Mouse (Mus musculus): ENCODE measurements around the gene Wnt8b. TPM values are rescaled to one million over a fixed set of nuclear protein-coding genes. Genes with fewer than 3 reads are reported as not detected.
A peak's percentile ranks its signal among the peaks of the same experiment; 100 is the strongest.

The Wnt8b gene
- polyA plus RNA-seq, 1 experiment from 2014 or later: 0.45 TPM

GRCm38 (mm10) chr19:44475268-44475667 lies 18.0 kb upstream of the Wnt8b start:
- H3K4me1 ChIP-seq: no peaks in the 10 kb centered on the region
- H3K36me3 ChIP-seq: no peaks in the 10 kb centered on the region
- no peak overlapping the region for H3K4me3 ChIP-seq
- no peak overlapping the region for H3K27ac ChIP-seq
- H3K9me3 ChIP-seq: no peaks in the 10 kb centered on the region
- H3K27me3 ChIP-seq: 0 out of 2 replicates have a peak, but pooled peaks cover 6% of the 10 kb centered on the region
- 88% methylated on average over 6 of the region's 6 CpGs for WGBS
- H3K9ac ChIP-seq: no peak overlapping the region
- H3K4me2 ChIP-seq (replicated peaks): no peak overlapping the region
- no peak for ATAC-seq (ENCODE audit: insufficient number of reproducible peaks, insufficient read depth, low FRiP score, low TSS enrichment)

GRCm38 (mm10) chr19:44476541-44476940 lies 16.7 kb upstream of the Wnt8b start:
- ATAC-seq (ENCODE audit: insufficient number of reproducible peaks, insufficient read depth, low FRiP score, low TSS enrichment): no peak

GRCm38 (mm10) chr19:44487266-44487665 lies 6.0 kb upstream of the Wnt8b start:
- H3K4me1 ChIP-seq: no peaks in the 10 kb centered on the region
- H3K27ac ChIP-seq: no peak overlapping the region
- H3K9me3 ChIP-seq: no peaks in the 10 kb centered on the region
- 10% methylated on average over 8 of the region's 8 CpGs for WGBS
- ATAC-seq (ENCODE audit: insufficient number of reproducible peaks, insufficient read depth, low FRiP score, low TSS enrichment): no peak
- no peaks in the 10 kb centered on the region for H3K36me3 ChIP-seq
- H3K9ac ChIP-seq: no peak overlapping the region
- no peak overlapping the region for H3K4me2 ChIP-seq (replicated peaks)
- no peak overlapping the region for H3K4me3 ChIP-seq
- H3K27me3 ChIP-seq: peaks cover 10% of the 10 kb centered on the region

More at GRCm38 (mm10) chr19:44476541-44476940, 16.7 kb upstream of the Wnt8b start:
- H3K4me1 ChIP-seq: no peaks in the 10 kb centered on the region
- H3K27ac ChIP-seq: no peak overlapping the region
- no peak overlapping the region for H3K9ac ChIP-seq
- WGBS: 47% methylated on average over 3 of the region's 3 CpGs
- H3K36me3 ChIP-seq: no peaks in the 10 kb centered on the region
- no peak overlapping the region for H3K4me3 ChIP-seq
- H3K4me2 ChIP-seq (replicated peaks): no peak overlapping the region
- 0 out of 2 replicates have a peak, but pooled peaks cover 6% of the 10 kb centered on the region for H3K27me3 ChIP-seq
- no peaks in the 10 kb centered on the region for H3K9me3 ChIP-seq

DNA sequence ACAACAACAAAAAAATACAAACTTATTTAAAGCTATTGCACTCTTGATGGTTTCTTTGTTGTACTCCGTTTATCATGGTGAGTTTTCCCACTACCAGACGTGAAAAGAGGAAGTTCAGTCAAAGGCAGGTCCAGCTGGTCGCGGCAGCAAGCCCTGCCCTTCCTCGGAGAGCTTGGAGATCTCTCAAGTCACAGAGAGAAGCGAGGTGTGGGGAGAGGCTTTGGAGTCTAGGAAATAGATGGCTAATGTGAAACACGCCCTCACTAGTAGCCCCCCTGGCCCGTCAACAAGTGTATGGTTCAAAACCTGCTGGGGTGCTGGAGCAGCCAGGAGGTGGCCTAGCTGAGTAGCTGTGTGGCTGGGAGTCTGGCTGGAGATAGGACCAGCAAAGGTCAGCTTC lies 3.2 kb downstream of the Wnt8b start:
- no peak overlapping the region for H3K4me2 ChIP-seq (replicated peaks)
- H3K36me3 ChIP-seq: no peaks in the 10 kb centered on the region
- no peak for ATAC-seq (ENCODE audit: insufficient number of reproducible peaks, insufficient read depth, low FRiP score, low TSS enrichment)
- H3K27me3 ChIP-seq: peaks cover 25% of the 10 kb centered on the region
- H3K4me3 ChIP-seq: no peak overlapping the region
- 54% methylated on average over 8 of the region's 8 CpGs for WGBS
- no peak overlapping the region for H3K9ac ChIP-seq
- H3K4me1 ChIP-seq: peaks cover 4% of the 10 kb centered on the region; the same call in 1 of the 2 replicates
- H3K9me3 ChIP-seq: no peaks in the 10 kb centered on the region
- no peak overlapping the region for H3K27ac ChIP-seq

- H3K4me2 ChIP-seq (replicated peaks): no peak overlapping the region
- no peak overlapping the region for H3K27ac ChIP-seq
- no peaks in the 10 kb centered on the region for H3K9me3 ChIP-seq
- WGBS: 66% methylated on average over 10 of the region's 10 CpGs
- H3K27me3 ChIP-seq: peaks cover 25% of the 10 kb centered on the region
- H3K4me1 ChIP-seq: peaks cover 4% of the 10 kb centered on the region; the same call in 1 of the 2 replicates
- no peak for ATAC-seq (ENCODE audit: insufficient number of reproducible peaks, insufficient read depth, low FRiP score, low TSS enrichment)
- no peak overlapping the region for H3K9ac ChIP-seq
- H3K4me3 ChIP-seq: no peak overlapping the region
- H3K36me3 ChIP-seq: no peaks in the 10 kb centered on the region
Measured at GRCm38 (mm10) chr19:44496941-44497340, 3.7 kb downstream of the Wnt8b start.

- Histone ChIP-seq H3K27me3 (peaks cover 14% of the 10 kb centered on the region), H3K27ac (no peak overlapping the region), H3K9ac (no peak overlapping the region), H3K4me1 (peaks cover 4% of the 10 kb centered on the region; the same call in 1 of the 2 replicates), H3K4me3 (no peak overlapping the region), H3K4me2 (replicated peaks) (no peak overlapping the region), H3K9me3 (no peaks in the 10 kb centered on the region), H3K36me3 (no peaks in the 10 kb centered on the region)
- ATAC-seq (ENCODE audit: insufficient number of reproducible peaks, insufficient read depth, low FRiP score, low TSS enrichment): no peak
- 60% methylated on average over 6 of the region's 6 CpGs for WGBS
Measured at GRCm38 (mm10) chr19:44498936-44499335, 5.7 kb downstream of the Wnt8b start.

GRCm38 (mm10) chr19:44500240-44500639 lies 7.0 kb downstream of the Wnt8b start:
- no peak overlapping the region for H3K9ac ChIP-seq
- no peaks in the 10 kb centered on the region for H3K36me3 ChIP-seq
- no peak overlapping the region for H3K27ac ChIP-seq
- no peak overlapping the region for H3K4me3 ChIP-seq
- no peak overlapping the region for H3K4me2 ChIP-seq (replicated peaks)
- H3K9me3 ChIP-seq: no peaks in the 10 kb centered on the region
- H3K27me3 ChIP-seq: peaks cover 14% of the 10 kb centered on the region
- no peak for ATAC-seq (ENCODE audit: insufficient number of reproducible peaks, insufficient read depth, low FRiP score, low TSS enrichment)
- WGBS: 38% methylated on average over 5 of the region's 5 CpGs
- peaks cover 4% of the 10 kb centered on the region; the same call in 1 of the 2 replicates for H3K4me1 ChIP-seq

DNA sequence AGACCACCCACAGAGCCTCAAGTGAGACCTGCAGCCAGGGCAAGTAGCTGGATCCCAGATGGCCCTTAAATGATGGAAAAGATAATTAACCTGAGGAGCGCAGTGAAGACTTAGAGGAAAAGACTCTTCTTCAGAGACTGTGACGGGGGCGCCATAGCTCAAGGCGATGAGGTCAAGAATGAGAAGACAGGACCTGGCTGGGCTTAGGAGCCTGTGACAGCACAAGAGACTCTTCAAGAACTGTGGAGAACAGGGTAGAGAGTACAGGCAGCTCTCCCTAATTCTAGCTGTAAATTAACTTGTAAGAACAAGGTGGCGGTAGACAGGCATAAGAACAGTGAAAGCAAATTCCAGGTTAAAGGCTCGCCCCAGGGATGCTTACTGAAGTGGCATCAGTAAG lies 8.7 kb downstream of the Wnt8b start:
- no peak overlapping the region for H3K9ac ChIP-seq
- peaks cover 12% of the 10 kb centered on the region; the same call in 1 of the 2 replicates for H3K27me3 ChIP-seq
- no peak for ATAC-seq (ENCODE audit: insufficient number of reproducible peaks, insufficient read depth, low FRiP score, low TSS enrichment)
- H3K36me3 ChIP-seq: no peaks in the 10 kb centered on the region
- no peak overlapping the region for H3K4me2 ChIP-seq (replicated peaks)
- H3K9me3 ChIP-seq: no peaks in the 10 kb centered on the region
- no peak overlapping the region for H3K27ac ChIP-seq
- peaks cover 4% of the 10 kb centered on the region; the same call in 1 of the 2 replicates for H3K4me1 ChIP-seq
- no peak overlapping the region for H3K4me3 ChIP-seq
- WGBS: 76% methylated on average over 6 of the region's 6 CpGs

DNA sequence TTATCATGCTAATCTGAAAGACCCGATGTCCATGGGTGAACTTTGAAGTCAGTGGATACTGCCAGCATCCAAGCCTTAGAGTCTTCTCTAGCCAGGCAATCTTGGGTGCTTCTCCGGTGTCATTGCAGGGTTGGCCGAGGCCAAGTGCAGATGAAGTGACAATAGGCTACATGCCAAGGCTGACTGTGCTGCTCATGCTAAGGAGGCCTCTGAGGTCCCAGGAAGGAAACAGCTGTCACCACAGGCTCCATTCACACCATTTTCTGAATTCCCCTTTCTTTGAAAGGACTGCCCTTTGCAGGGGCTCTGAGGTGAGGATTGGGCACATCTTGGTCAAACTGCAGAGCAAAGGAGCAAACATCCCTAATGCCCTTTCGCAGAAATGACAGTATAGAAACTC lies 9.5 kb downstream of the Wnt8b start:
- Histone ChIP-seq H3K27ac (no peak overlapping the region), H3K27me3 (peaks cover 18% of the 10 kb centered on the region; the same call in 1 of the 2 replicates), H3K4me2 (replicated peaks) (no peak overlapping the region), H3K4me1 (peaks cover 4% of the 10 kb centered on the region; the same call in 1 of the 2 replicates), H3K9me3 (no peaks in the 10 kb centered on the region), H3K4me3 (no peak overlapping the region), H3K36me3 (no peaks in the 10 kb centered on the region), H3K9ac (no peak overlapping the region)
- WGBS: 80% methylated on average over 4 of the region's 4 CpGs
- no peak for ATAC-seq (ENCODE audit: insufficient number of reproducible peaks, insufficient read depth, low FRiP score, low TSS enrichment)

GRCm38 (mm10) chr19:44510534-44511175 lies 17.4 kb downstream of the Wnt8b start:
- Histone ChIP-seq H3K36me3 (no peaks in the 10 kb centered on the region), H3K27me3 (peaks cover 81% of the 10 kb centered on the region), H3K9me3 (no peaks in the 10 kb centered on the region), H3K4me3 (peak overlapping the region; percentile 43), H3K4me2 (replicated peaks) (peak overlapping the region; percentile 89; the same call in 1 of the 2 replicates), H3K27ac (no peak overlapping the region), H3K4me1 (peaks cover 31% of the 10 kb centered on the region), H3K9ac (no peak overlapping the region)
- WGBS: 3% methylated on average over 12 of the region's 12 CpGs
- ATAC-seq (ENCODE audit: insufficient number of reproducible peaks, insufficient read depth, low FRiP score, low TSS enrichment): no peak

DNA sequence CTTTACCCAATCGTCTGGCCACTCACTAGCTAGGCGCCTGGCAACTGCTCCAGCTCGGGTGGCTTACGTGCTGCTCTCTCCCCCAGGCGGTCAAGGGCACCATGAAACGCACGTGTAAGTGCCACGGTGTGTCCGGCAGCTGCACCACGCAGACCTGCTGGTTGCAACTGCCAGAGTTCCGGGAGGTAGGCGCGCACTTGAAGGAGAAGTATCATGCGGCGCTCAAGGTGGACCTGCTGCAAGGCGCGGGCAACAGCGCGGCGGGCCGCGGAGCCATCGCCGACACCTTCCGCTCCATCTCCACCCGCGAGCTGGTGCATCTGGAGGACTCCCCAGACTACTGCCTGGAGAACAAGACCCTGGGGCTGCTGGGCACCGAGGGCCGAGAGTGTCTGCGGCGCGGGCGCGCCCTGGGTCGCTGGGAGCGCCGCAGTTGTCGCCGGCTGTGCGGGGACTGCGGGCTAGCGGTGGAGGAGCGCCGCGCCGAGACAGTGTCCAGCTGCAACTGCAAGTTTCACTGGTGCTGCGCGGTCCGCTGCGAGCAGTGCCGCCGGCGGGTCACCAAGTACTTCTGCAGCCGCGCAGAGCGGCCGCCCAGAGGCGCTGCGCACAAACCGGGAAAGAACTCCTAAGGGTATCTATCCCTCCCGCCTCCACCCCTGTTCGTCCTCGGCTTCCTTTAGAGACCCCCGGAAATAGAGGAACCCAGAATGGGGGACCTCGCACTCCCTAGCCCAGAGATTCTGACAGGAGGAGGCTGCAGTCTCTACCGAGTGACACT lies 18.4 kb downstream of the Wnt8b start:
- Histone ChIP-seq H3K36me3 (no peaks in the 10 kb centered on the region), H3K9me3 (no peaks in the 10 kb centered on the region), H3K4me2 (replicated peaks) (peak overlapping the region; percentile 89), H3K27me3 (peaks cover 88% of the 10 kb centered on the region), H3K4me1 (peaks cover 31% of the 10 kb centered on the region), H3K9ac (peak overlapping the region; percentile 31; the same call in 1 of the 2 replicates), H3K27ac (no peak overlapping the region), H3K4me3 (peak overlapping the region; percentile 43)
- ATAC-seq (ENCODE audit: insufficient number of reproducible peaks, insufficient read depth, low FRiP score, low TSS enrichment): no peak; the same call in 1 of the 2 replicates
- WGBS: under 1% methylated on average over 66 of the region's 66 CpGs

DNA sequence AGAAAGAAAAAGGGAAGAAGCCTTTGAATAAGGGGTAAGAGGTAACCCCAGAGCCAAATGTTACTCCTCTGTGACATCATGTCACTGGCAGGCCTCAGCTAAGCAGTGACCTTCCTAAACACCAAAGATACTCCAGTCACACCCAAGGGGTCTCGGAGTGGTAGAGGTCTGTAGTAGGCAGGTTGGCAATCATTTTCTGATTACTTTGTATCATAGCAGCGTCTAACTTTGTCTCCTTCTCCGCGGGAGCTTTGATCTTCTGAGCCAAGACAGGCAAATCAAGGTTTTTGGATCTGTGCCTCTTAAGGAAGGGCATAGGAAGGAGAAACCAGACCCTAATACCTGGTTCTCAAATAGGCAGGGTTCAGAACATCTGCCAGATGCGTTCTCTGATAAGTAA lies 19.3 kb downstream of the Wnt8b start:
- Histone ChIP-seq H3K27me3 (peaks cover 89% of the 10 kb centered on the region), H3K36me3 (no peaks in the 10 kb centered on the region), H3K27ac (no peak overlapping the region), H3K9me3 (no peaks in the 10 kb centered on the region), H3K9ac (no peak overlapping the region), H3K4me1 (peaks cover 31% of the 10 kb centered on the region), H3K4me3 (no peak overlapping the region), H3K4me2 (replicated peaks) (no peak overlapping the region)
- WGBS: 20% methylated on average over 5 of the region's 5 CpGs
- ATAC-seq (ENCODE audit: insufficient number of reproducible peaks, insufficient read depth, low FRiP score, low TSS enrichment): no peak
